ENCODE assay signal across 8 mouse cellular contexts in the genomic region with DNA sequence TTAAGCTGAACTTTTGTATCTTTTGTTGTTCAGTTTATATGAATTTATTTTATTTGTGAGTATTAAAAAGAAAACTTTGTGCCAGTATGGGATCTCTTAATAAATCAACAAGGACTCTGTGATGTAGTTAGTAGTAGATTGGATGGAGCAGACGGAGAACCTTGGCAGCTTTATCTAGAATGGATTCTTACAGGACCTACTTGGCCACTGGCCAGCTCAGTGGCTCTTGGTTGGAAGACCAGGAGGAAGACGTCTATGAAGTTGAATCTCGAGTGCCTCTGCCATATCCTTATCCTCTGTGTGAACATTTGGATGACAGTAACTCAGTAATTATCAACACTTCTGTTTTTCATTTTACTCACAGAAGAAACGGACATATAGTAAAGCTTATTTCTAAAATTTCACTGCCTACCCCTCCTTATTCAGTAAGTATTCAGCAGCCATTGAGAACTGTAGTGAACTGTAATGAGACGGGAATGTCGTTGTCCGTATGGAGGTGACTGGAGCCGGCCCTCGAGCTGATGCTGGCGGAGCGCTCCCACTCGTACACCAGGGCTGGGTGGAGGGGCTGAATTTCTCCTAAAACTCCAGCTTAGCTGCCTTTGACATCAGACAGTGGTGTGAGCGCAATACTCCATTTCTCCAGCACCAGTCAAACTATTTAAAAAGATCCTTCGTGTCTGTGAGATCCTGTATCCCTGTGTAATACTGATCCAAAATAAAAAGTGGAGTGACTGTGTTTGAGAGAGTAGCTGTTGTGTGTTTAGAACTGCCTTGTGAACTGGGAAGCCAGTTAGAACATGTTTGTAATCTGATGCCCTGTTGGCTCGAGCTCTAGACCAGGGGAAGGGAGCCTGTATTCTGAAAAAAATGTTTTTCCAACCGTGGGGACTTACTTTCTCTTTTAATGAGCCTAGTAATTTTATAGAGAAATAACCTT.
A peak's percentile ranks its signal among the peaks of the same experiment; 100 is the strongest.
DNase-seq lines count a peak whose midpoint lies in the region; ATAC-seq and TF ChIP-seq lines count a peak whose summit lies in the region.

No protein-coding gene starts in this region.

- H3K4me1 ChIP-seq in embryonic facial prominence, embryonic 14.5 days (ENCODE audit: control insufficient read depth, insufficient read depth, low read length), result peaks cover 6% of the 10 kb centered on the region; the same call in 1 of the 2 replicates
- H3K4me1 ChIP-seq in lung, postnatal 0 days (ENCODE audit: insufficient read depth, low read depth, low read length), result no peaks in the 10 kb centered on the region

- TF ChIP-seq EP300 in lung, postnatal 0 days (IDR thresholded peaks at IDR 0.05), result no peak

- 0 out of 2 replicates have a peak, but pooled peaks cover 21% of the 10 kb centered on the region for H3K36me3 ChIP-seq in embryonic facial prominence, embryonic 14.5 days (ENCODE audit: control insufficient read depth, insufficient read depth, low read length)
- H3K36me3 ChIP-seq in lung, postnatal 0 days (ENCODE audit: insufficient read depth, low read length), result peaks cover 7% of the 10 kb centered on the region; the same call in 1 of the 2 replicates

- H3K27me3 ChIP-seq in Patski, result no peaks in the 10 kb centered on the region
- no peaks in the 10 kb centered on the region for H3K27me3 ChIP-seq in embryonic facial prominence, embryonic 14.5 days (replicated peaks; ENCODE audit: control insufficient read depth, insufficient read depth, low read length)
- H3K27me3 ChIP-seq in lung, postnatal 0 days (replicated peaks; ENCODE audit: insufficient read depth, low read length), result no peaks in the 10 kb centered on the region

- H3K9me3 ChIP-seq in embryonic facial prominence, embryonic 14.5 days (ENCODE audit: control insufficient read depth, low read length), result no peaks in the 10 kb centered on the region
- H3K9me3 ChIP-seq in lung, postnatal 0 days (ENCODE audit: low read length), result no peaks in the 10 kb centered on the region

- in situ Hi-C loops in Patski (cut with MboI; ENCODE audit: low pct_unique_long_range_greater_than_20kb), result no loop called here

- DNase-seq in adrenal gland, adult 2 months, result peak; percentile 59
- DNase-seq in adrenal gland, adult 18-20 months (ENCODE audit: low spot score in 2 of 2), result no peak
- no peak for DNase-seq in Patski (ENCODE audit: low read depth, low spot score)
- peak; percentile 83 for DNase-seq in embryonic facial prominence, embryonic 14.5 days (ENCODE audit: low spot score)
- peak; percentile 33 for DNase-seq in hindlimb bud, embryonic 11.5 days (ENCODE audit: extremely low spot score, low read depth, low spot score)
- DNase-seq in lung, postnatal 0 days (ENCODE audit: low spot score), result peak; percentile 63
- no peak for DNase-seq in frontal cortex, postnatal 25 days (ENCODE audit: low spot score in 2 of 2)
- no peak for DNase-seq in thymus, postnatal 0 days (ENCODE audit: low spot score)

- H3K27ac ChIP-seq in embryonic facial prominence, embryonic 14.5 days (replicated peaks; ENCODE audit: low read depth, low read length), result peak overlapping the region; percentile 77
- H3K27ac ChIP-seq in lung, postnatal 0 days (ENCODE audit: low read length), result peak overlapping the region; percentile 60

- 0 out of 2 replicates have a peak overlapping the region, but pooled peaks have one; percentile 20 for H3K9ac ChIP-seq in embryonic facial prominence, embryonic 14.5 days (ENCODE audit: low read depth, low read length)
- no peak overlapping the region for H3K9ac ChIP-seq in lung, postnatal 0 days (replicated peaks; ENCODE audit: low read depth)

- WGBS in embryonic facial prominence, embryonic 14.5 days, result 36% methylated on average over 16 of the region's 16 CpGs
- WGBS in lung, postnatal 0 days, result 33% methylated on average over 16 of the region's 16 CpGs

- POLR2A ChIA-PET in Patski (lab: Charles Lee), result interaction anchor here (1.0 kb wide), 1 partner anchor 10 kb away, joined by 3 read pairs; no protein-coding TSS in a partner anchor

- TF ChIP-seq CTCF in Patski (IDR thresholded peaks at IDR 0.05), result no peak
- TF ChIP-seq CTCF in lung, postnatal 0 days (IDR thresholded peaks at IDR 0.05), result no peak

- peak overlapping the region; percentile 46 for H3K4me2 ChIP-seq in embryonic facial prominence, embryonic 14.5 days (ENCODE audit: low read depth, low read length)
- H3K4me2 ChIP-seq in lung, postnatal 0 days (replicated peaks; ENCODE audit: low read depth, low read length), result peak overlapping the region; percentile 31

- peak overlapping the region; percentile 11 for H3K4me3 ChIP-seq in embryonic facial prominence, embryonic 14.5 days (ENCODE audit: low read depth, low read length)
- H3K4me3 ChIP-seq in lung, postnatal 0 days (ENCODE audit: low read depth, low read length), result peak overlapping the region; percentile 14; the same call in 1 of the 2 replicates

- peak; percentile 66 for ATAC-seq in Patski
- peak; percentile 87 for ATAC-seq in embryonic facial prominence, embryonic 14.5 days (ENCODE audit: low read depth)
- peak; percentile 86 for ATAC-seq in lung, postnatal 0 days

- CTCF ChIA-PET in Patski (lab: Charles Lee), result interaction anchor here (1.2 to 5.2 kb wide), 4 partner anchors 9 to 32 kb away, joined by 3 to 18 read pairs (median 4); no protein-coding TSS in a partner anchor

Comparison
In these comparisons a context has a peak if more than half of its experiments do, and no peak if none do; other contexts are left out.
1. DNase-seq: peak in adrenal gland, adult 2 months (single experiment), embryonic facial prominence, embryonic 14.5 days (single experiment), hindlimb bud, embryonic 11.5 days (single experiment) and lung, postnatal 0 days (single experiment); none in adrenal gland, adult 18-20 months (0 of 2), Patski (single experiment), frontal cortex, postnatal 25 days (0 of 2) and thymus, postnatal 0 days (single experiment).
2. Peak in every context shown above with its lines, with median percentiles within 50 percentile points of each other: ATAC-seq.